Mouse (Mus musculus): ENCODE results near the gene Metrnl.

DNA sequence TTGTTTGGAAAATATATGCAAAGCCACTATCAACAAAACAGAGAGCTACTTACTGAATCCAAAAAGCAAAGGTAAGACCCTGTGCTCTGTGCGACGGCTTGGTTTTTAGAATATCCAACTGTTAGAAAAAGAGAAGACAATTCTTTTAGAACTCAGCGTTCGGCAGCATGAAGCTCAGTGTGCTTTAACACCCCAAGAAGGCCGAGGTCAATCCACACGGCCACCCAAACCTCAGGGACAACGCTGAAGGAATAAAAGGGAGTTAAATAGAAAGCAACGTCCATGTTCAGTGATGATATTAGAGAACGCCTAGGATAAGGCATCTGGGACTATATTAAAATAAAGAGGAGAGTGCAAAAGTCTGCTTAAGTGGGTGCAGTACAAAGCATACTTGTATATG lies 49.8 kb upstream of the Metrnl start:
- TF ChIP-seq POLR2A (IDR thresholded peaks at IDR 0.05; ENCODE audit: insufficient read depth, low read depth, low read length) = no peak
- TF ChIP-seq CTCF (IDR thresholded peaks at IDR 0.05) = no peak
